Mouse (Mus musculus): ENCODE data around the gene Itgae.

Itgae gene

GRCm38 (mm10) chr11:73146026-73146974, 55.9 kb downstream of the Itgae start:
- DNase-seq (ENCODE audit: low read depth, low spot score), result no peak

- no peak for DNase-seq (ENCODE audit: low read depth, low spot score)
These were observed 56.6 kb downstream of the Itgae start for GRCm38 (mm10) chr11:73146975-73147365.

DNA sequence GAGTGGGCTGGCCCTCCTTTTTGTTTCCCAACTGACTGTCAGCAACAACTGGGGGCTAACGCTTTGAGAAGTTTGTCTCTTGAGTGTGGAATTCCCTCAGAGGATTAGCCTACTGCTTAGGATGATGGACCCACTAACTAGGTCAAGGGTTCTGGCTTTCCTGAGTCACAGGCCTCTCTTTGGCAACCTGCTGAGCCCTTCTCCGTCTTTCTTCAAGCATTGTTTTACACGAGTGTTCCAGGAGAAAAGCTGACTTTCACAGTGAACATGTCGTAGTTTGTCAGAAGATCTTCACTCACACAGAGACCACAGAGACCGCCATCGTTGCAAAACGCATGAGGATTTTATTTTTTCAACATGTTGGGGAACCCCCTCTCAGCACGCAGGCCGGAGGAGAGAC, 57.8 kb downstream of the Itgae start:
- no peak for DNase-seq (ENCODE audit: low read depth, low spot score)

GRCm38 (mm10) chr11:73155071-73155470, 64.7 kb downstream of the Itgae start:
- no peak for DNase-seq (ENCODE audit: low read depth, low spot score)

DNA sequence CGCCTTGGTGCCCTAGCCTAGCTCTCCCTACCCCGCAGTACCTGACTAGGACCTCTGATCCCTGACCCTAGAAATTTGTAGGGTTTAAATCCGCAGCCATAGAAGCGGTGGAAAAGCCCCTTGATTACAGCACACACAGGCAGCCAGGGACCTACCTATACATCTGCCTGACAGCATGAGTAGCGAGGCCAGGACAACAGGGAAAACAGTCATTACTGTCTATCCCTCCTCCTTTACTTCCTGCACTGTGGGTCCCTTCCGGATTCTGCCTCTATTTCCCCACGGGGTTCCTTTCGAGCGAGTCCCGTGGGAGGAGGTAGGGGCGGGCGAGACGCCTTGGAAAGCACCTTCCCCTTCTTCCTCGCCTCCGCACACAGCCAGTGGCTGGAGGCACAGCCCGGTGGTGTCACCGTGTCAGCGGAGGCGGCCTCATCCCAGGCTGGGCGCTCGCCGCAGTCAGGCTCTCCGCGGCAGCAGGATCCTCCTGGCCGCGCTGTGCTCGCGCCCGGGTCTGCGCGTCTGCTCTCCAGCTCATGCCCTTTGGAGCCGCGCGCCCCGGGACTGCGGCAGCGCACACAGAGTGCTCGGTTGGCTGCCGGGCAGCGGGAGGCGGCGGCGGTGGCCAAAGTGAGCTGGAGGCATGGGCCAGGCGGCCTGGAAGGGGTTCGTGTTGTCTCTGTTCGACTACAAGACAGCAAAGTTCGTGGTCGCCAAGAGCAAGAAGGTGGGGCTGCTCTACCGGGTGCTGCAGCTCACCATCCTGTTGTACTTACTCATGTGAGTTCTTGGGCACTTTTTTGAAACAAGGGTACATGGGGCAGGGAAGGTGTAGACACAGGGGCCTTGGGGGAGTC, 69.8 kb downstream of the Itgae start, which contains the start of gene P2rx5:
P2rx5 (plus strand) TSS at position 465 of the 854 bp plus-strand sequence.
- DNase-seq (ENCODE audit: low read depth, low spot score), result peak; percentile 25

- DNase-seq (ENCODE audit: low read depth, low spot score), result no peak
These were observed 70.4 kb downstream of the Itgae start for GRCm38 (mm10) chr11:73160811-73161200.

- no peak for DNase-seq (ENCODE audit: low read depth, low spot score)
These were observed 71.2 kb downstream of the Itgae start for GRCm38 (mm10) chr11:73161616-73162015.

DNA sequence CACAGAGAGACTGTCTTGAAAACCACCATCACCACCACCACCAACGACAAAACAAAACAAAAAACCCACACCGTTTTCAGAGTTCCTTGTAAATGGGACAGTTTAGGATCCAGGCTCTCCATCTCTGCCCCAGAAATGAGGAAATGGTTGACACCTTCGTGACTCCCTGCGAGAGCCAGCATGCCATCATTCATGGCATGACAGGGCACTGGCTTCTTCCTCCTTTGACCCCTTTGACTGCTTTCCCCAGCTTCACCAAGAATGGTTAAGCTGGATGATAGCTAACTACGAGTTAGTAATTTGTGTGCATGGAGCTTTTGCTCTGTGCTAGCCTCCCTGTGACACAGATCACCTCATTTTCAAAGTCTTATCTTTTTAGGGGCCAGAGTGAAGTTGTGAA, 71.9 kb downstream of the Itgae start:
- no peak for DNase-seq (ENCODE audit: low read depth, low spot score)

- DNase-seq (ENCODE audit: low read depth, low spot score), result no peak
These were observed 77.7 kb downstream of the Itgae start for GRCm38 (mm10) chr11:73168071-73168470.

DNA sequence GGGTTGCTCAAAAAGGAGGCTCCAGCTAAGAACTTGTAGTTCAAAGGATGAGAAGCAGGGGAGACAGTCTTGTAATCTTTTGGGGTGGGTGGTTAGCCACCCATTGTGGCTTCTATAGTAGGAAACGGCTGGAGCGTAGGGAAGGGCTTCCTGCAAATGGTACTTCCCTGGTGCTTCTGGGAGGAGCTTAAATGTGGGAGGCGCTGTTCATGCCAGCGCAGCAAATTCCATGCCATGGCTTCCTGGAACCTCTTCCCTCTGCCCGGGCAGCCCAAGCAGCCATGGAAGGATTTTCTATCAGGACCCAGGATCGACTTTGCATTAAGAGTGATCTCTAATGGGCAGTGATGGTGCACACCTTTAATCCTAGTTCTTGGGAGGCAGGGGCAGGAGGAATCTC, 78.2 kb downstream of the Itgae start:
- no peak for DNase-seq (ENCODE audit: low read depth, low spot score)

DNA sequence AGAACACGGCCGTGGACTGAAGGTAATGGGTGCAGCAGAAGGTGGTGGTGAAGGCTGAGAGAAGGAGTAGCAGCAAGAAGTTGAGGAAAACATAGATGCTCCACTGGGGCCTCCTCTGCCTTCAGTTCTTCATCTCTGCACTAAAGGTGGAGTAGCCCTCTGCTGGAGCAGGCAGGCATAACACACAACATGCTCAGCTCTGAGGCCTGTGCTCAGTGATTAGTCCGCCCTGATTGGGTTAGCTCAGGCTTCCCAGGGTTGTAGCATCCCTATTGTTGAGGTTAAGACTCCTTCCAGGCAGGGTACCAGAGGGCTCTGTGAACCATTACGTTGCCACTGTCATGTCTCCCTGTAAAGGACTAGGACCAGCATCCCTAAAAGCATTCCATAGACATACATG, 78.8 kb downstream of the Itgae start:
- peak; percentile 55 for DNase-seq (ENCODE audit: low read depth, low spot score)

- no peak for DNase-seq (ENCODE audit: low read depth, low spot score)
These were observed 81.8 kb downstream of the Itgae start for GRCm38 (mm10) chr11:73172186-73172585.

- no peak for DNase-seq (ENCODE audit: low read depth, low spot score)
These were observed 85.2 kb downstream of the Itgae start for GRCm38 (mm10) chr11:73175612-73176011.

- no peak for DNase-seq (ENCODE audit: low read depth, low spot score)
These were observed 85.8 kb downstream of the Itgae start for GRCm38 (mm10) chr11:73176186-73176585.

GRCm38 (mm10) chr11:73176608-73177508, 86.5 kb downstream of the Itgae start, which contains the start of the genes Emc6 and Tax1bp3:
Gene Emc6 (minus strand): TSS chr11:73177037.
Gene Tax1bp3 (plus strand): TSS chr11:73177083.
- DNase-seq (ENCODE audit: low read depth, low spot score), result peak; percentile 99

- DNase-seq (ENCODE audit: low read depth, low spot score), result peak; percentile 58
These were observed 87.1 kb downstream of the Itgae start for GRCm38 (mm10) chr11:73177509-73177875.

DNA sequence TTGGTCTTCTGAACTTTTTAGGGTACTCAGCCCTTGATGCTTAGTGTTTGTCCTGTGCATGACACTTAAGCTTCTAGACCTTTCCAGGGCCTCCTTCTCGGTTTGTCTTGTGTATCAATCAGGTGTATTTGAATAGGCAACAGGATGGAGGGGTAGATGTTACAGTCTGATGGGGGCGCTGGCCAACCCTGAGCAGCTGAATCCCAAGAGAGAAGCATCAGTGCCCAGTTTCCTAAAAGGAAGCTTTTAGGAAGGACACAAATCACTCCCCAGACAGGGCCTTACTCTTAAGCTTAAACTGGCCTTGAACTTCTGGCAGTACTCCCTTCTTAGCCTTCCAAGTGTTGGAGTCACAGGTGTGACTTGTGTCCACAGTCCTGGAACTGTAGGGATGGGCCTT, 87.5 kb downstream of the Itgae start:
- no peak for DNase-seq (ENCODE audit: low read depth, low spot score)

DNA sequence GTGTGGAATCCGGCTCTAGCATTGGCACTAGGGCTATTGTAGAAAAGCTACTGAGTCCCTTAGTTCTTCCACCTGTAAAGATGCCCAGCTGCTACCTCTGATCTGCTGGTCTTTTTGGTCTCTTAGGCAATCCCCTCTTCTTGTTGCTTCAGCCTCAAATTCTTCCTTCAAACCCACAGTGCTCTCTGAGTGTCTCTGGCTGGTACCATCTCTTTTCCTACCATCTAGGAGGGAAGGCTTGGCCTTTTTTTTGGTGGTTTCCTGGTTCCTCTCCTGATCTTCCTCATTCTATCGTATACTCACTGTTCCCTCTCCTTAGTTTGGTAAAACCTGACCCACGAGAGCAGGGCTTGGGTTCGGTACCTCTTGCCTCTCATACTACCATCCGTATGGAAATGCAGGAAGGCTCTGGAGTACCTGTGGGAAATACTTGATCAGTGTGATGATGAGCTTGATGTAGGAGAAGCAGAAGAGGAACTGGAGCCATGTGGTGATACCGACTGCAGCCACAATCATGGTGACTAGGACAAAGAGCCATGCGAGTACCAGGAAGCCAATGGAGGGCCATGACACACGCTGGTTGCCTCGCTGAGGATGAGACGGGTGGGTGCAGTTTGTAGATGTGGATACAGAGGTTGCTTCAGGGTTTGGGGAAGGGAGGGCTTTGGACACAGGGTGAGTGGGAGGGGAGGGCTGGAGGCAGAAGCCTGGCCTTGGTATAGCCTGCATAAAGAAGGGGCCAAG, 95.7 kb downstream of the Itgae start:
- no peak for DNase-seq (ENCODE audit: low read depth, low spot score)

DNA sequence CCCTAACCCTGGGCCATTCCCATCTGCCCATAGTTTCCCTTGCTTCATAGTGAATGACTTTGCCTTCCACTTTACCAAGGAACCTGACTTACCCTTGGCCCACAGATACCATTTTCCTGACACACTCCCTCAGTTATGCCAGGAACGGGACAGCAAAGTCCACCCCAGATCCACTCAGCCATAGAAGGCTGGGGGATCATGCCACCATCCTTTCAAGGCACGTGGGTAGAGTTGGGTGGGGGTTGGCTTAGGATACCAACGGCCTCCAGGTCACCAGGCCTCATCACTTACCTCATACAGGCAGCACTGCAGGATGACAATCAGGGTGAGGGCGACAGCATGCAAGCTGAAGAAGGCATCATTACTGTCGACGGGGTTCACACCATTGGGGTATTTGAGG, 96.8 kb downstream of the Itgae start:
- no peak for DNase-seq (ENCODE audit: low read depth, low spot score)

- DNase-seq (ENCODE audit: low read depth, low spot score), result no peak
These were observed 102.7 kb downstream of the Itgae start for GRCm38 (mm10) chr11:73193047-73193446.

GRCm38 (mm10) chr11:73194444-73194843, 104.1 kb downstream of the Itgae start:
- DNase-seq (ENCODE audit: low read depth, low spot score), result no peak
